Mouse (Mus musculus) liver, embryonic 14.5 days (tissue): Measurements from ENCODE around the gene P4htm.

Source experiments
- CTCF ChIP-seq: IDR thresholded peaks from 2 replicates; pipeline ENCODE4 v1.5.1; 2016; ENCODE audit warnings: antibody characterized with exemption, low read depth, control low read depth
- EP300 ChIP-seq: IDR thresholded peaks from 2 replicates; pipeline ENCODE4 v1.6.1; 2016; ENCODE audit warnings: antibody characterized with exemption, low read depth

- TF ChIP-seq EP300 (no peak), CTCF (no peak)
Measured at GRCm38 (mm10) chr9:108545986-108546385, 51.5 kb downstream of the P4htm start.
